Mouse (Mus musculus) liver, embryonic 13.5 days (tissue): ENCODE data around the gene Asxl1. TPM values are rescaled to one million over a fixed set of nuclear protein-coding genes. Genes with fewer than 3 reads are reported as not detected.

Source experiments
- ATAC-seq: fragments of 200-750 bp; cut with Nextera tagmentation; 2 replicates; pipeline ENCODE4 v1.8.0; 2017; ENCODE audit warnings: low read depth, mild to moderate bottlenecking, moderate number of reproducible peaks, moderate library complexity
- DNase-seq: peaks from one replicate; pipeline ENCODE4 v3.0.0; 2022
- H3K27ac ChIP-seq: fragments of 300-500 bp; sonication (generic); 2 replicates; pipeline ENCODE4 v1.5.1; 2015; ENCODE audit warnings: moderate library complexity, mild to moderate bottlenecking, inconsistent platforms
- H3K27me3 ChIP-seq: fragments of 300-500 bp; sonication (generic); 2 replicates; pipeline ENCODE4 v1.6.1; 2015; ENCODE audit warnings: mild to moderate bottlenecking, inconsistent platforms
- H3K36me3 ChIP-seq: fragments of 300-500 bp; sonication (generic); 2 replicates; pipeline ENCODE4 v1.6.1; 2015; ENCODE audit warnings: mild to moderate bottlenecking, inconsistent platforms
- H3K4me1 ChIP-seq: fragments of 300-500 bp; sonication (generic); replicated peaks from 2 replicates; pipeline ENCODE4 v1.6.1; 2015; ENCODE audit warnings: inconsistent platforms
- H3K4me2 ChIP-seq: fragments of 300-500 bp; sonication (generic); 2 replicates; pipeline ENCODE4 v1.6.1; 2015; ENCODE audit warnings: inconsistent platforms, mild to moderate bottlenecking, moderate library complexity
- H3K4me3 ChIP-seq: fragments of 300-500 bp; sonication (generic); replicated peaks from 2 replicates; pipeline ENCODE4 v1.5.1; 2015; ENCODE audit warnings: mild to moderate bottlenecking, inconsistent platforms
- H3K9ac ChIP-seq: fragments of 300-500 bp; sonication (generic); 2 replicates; pipeline ENCODE4 v1.6.1; 2015; ENCODE audit warnings: mild to moderate bottlenecking, inconsistent platforms
- H3K9me3 ChIP-seq: fragments of 300-500 bp; sonication (generic); replicated peaks from 2 replicates; pipeline ENCODE4 v1.6.1; 2016; ENCODE audit warnings: inconsistent platforms
- WGBS: fragments of 180-500 bp; shearing (Covaris S2); methylation state at CpG from one replicate; pipeline ENCODE4 v1.1.7; 2015; ENCODE audit not compliant: insufficient replicate concordance; 5-methylcytosine and 5-hydroxymethylcytosine counted together
- polyA plus RNA-seq: library from polyadenylated mRNA; unstranded; fragments of >200 nt; fragmentation: Nextera tagmentation; extraction: Ambion mirVana; gene quantifications from 2 replicates; pipeline ENCODE4 v1.2.1, GENCODE M21; 2015

Asxl1 gene
- polyA plus RNA-seq, 1 experiment from 2014 or later: 5.9 TPM

GRCm38 (mm10) chr2:153375380-153375779 lies 29.8 kb downstream of the Asxl1 start:
- H3K27ac ChIP-seq: no peak overlapping the region
- H3K9me3 ChIP-seq: no peaks in the 10 kb centered on the region
- peaks cover 29% of the 10 kb centered on the region for H3K4me1 ChIP-seq
- H3K4me2 ChIP-seq: no peak overlapping the region
- H3K36me3 ChIP-seq: peaks cover 19% of the 10 kb centered on the region; the same call in 1 of the 2 replicates
- DNase-seq: no peak
- no peak overlapping the region for H3K4me3 ChIP-seq
- no peak overlapping the region for H3K9ac ChIP-seq
- no peaks in the 10 kb centered on the region for H3K27me3 ChIP-seq
- 86% methylated on average over 2 of the region's 2 CpGs for WGBS
- no peak for ATAC-seq

GRCm38 (mm10) chr2:153380479-153380878 lies 34.9 kb downstream of the Asxl1 start:
- WGBS: 55% methylated on average over 1 of the region's 1 CpGs
- DNase-seq (no peak), ATAC-seq (peak; percentile 59; the same call in 1 of the 2 replicates)
- H3K9me3 ChIP-seq: no peaks in the 10 kb centered on the region
- peaks cover 16% of the 10 kb centered on the region for H3K4me1 ChIP-seq
- peaks cover 48% of the 10 kb centered on the region for H3K36me3 ChIP-seq
- no peak overlapping the region for H3K9ac ChIP-seq
- H3K4me3 ChIP-seq: no peak overlapping the region
- H3K4me2 ChIP-seq: no peak overlapping the region
- H3K27ac ChIP-seq: no peak overlapping the region
- H3K27me3 ChIP-seq: no peaks in the 10 kb centered on the region

GRCm38 (mm10) chr2:153389831-153390230 lies 44.2 kb downstream of the Asxl1 start:
- DNase-seq (no peak), ATAC-seq (peak; percentile 66)
- 42% methylated on average over 2 of the region's 2 CpGs for WGBS
- Histone ChIP-seq H3K4me1 (peaks cover 21% of the 10 kb centered on the region), H3K9me3 (no peaks in the 10 kb centered on the region), H3K36me3 (peaks cover 78% of the 10 kb centered on the region), H3K4me2 (no peak overlapping the region), H3K27ac (0 out of 2 replicates have a peak overlapping the region, but pooled peaks have one; percentile 8), H3K9ac (no peak overlapping the region), H3K27me3 (no peaks in the 10 kb centered on the region), H3K4me3 (no peak overlapping the region)

- Histone ChIP-seq H3K27ac (no peak overlapping the region), H3K9ac (no peak overlapping the region), H3K36me3 (peaks cover 87% of the 10 kb centered on the region), H3K4me1 (peaks cover 21% of the 10 kb centered on the region), H3K4me2 (no peak overlapping the region), H3K9me3 (no peaks in the 10 kb centered on the region), H3K4me3 (no peak overlapping the region), H3K27me3 (no peaks in the 10 kb centered on the region)
- ATAC-seq (no peak), DNase-seq (no peak)
- WGBS: 94% methylated on average over 10 of the region's 10 CpGs
Measured at GRCm38 (mm10) chr2:153393045-153393444, 47.4 kb downstream of the Asxl1 start.

- 85% methylated on average over 11 of the region's 11 CpGs for WGBS
- Histone ChIP-seq H3K4me1 (0 out of 2 replicates have a peak, but pooled peaks cover 3% of the 10 kb centered on the region), H3K4me3 (no peak overlapping the region), H3K9ac (no peak overlapping the region), H3K9me3 (no peaks in the 10 kb centered on the region), H3K27ac (no peak overlapping the region), H3K36me3 (peaks cover 97% of the 10 kb centered on the region), H3K4me2 (no peak overlapping the region), H3K27me3 (no peaks in the 10 kb centered on the region)
- no peak for DNase-seq
- no peak for ATAC-seq
Measured at GRCm38 (mm10) chr2:153397790-153398515, 52.3 kb downstream of the Asxl1 start.

- Histone ChIP-seq H3K36me3 (peaks cover 87% of the 10 kb centered on the region), H3K4me2 (no peak overlapping the region), H3K9me3 (no peaks in the 10 kb centered on the region), H3K4me3 (no peak overlapping the region), H3K27me3 (no peaks in the 10 kb centered on the region), H3K9ac (no peak overlapping the region), H3K4me1 (peaks cover 4% of the 10 kb centered on the region), H3K27ac (no peak overlapping the region)
- no peak for ATAC-seq
- 81% methylated on average over 15 of the region's 15 CpGs for WGBS
- no peak for DNase-seq
Measured at GRCm38 (mm10) chr2:153399166-153399565, 53.5 kb downstream of the Asxl1 start.

- H3K4me3 ChIP-seq: no peak overlapping the region
- H3K36me3 ChIP-seq: peaks cover 71% of the 10 kb centered on the region
- H3K9me3 ChIP-seq: no peaks in the 10 kb centered on the region
- no peak for DNase-seq
- H3K27ac ChIP-seq: no peak overlapping the region
- H3K9ac ChIP-seq: no peak overlapping the region
- 81% methylated on average over 3 of the region's 3 CpGs for WGBS
- ATAC-seq: no peak
- no peaks in the 10 kb centered on the region for H3K27me3 ChIP-seq
- no peak overlapping the region for H3K4me2 ChIP-seq
- peaks cover 10% of the 10 kb centered on the region for H3K4me1 ChIP-seq
Measured at GRCm38 (mm10) chr2:153404062-153404461, 58.4 kb downstream of the Asxl1 start.

- Histone ChIP-seq H3K9me3 (no peaks in the 10 kb centered on the region), H3K4me3 (no peak overlapping the region), H3K27me3 (no peaks in the 10 kb centered on the region), H3K4me2 (no peak overlapping the region), H3K36me3 (peaks cover 71% of the 10 kb centered on the region), H3K9ac (no peak overlapping the region), H3K27ac (no peak overlapping the region), H3K4me1 (peaks cover 15% of the 10 kb centered on the region)
- ATAC-seq (no peak), DNase-seq (no peak)
- 72% methylated on average over 3 of the region's 3 CpGs for WGBS
Measured at GRCm38 (mm10) chr2:153404882-153405281, 59.3 kb downstream of the Asxl1 start.

- Histone ChIP-seq H3K27me3 (no peaks in the 10 kb centered on the region), H3K4me3 (no peak overlapping the region), H3K4me1 (peaks cover 33% of the 10 kb centered on the region), H3K9ac (no peak overlapping the region), H3K36me3 (peaks cover 71% of the 10 kb centered on the region), H3K4me2 (no peak overlapping the region), H3K27ac (no peak overlapping the region), H3K9me3 (no peaks in the 10 kb centered on the region)
- 76% methylated on average over 6 of the region's 6 CpGs for WGBS
- ATAC-seq (no peak), DNase-seq (no peak)
Measured at GRCm38 (mm10) chr2:153406882-153407281, 61.3 kb downstream of the Asxl1 start.

- H3K4me1 ChIP-seq: peaks cover 31% of the 10 kb centered on the region
- H3K36me3 ChIP-seq: peaks cover 84% of the 10 kb centered on the region
- DNase-seq (no peak), ATAC-seq (no peak)
- WGBS: 80% methylated on average over 3 of the region's 3 CpGs
- no peak overlapping the region for H3K4me3 ChIP-seq
- no peak overlapping the region for H3K4me2 ChIP-seq
- H3K27ac ChIP-seq: no peak overlapping the region
- no peaks in the 10 kb centered on the region for H3K9me3 ChIP-seq
- no peak overlapping the region for H3K9ac ChIP-seq
- no peaks in the 10 kb centered on the region for H3K27me3 ChIP-seq
Measured at GRCm38 (mm10) chr2:153408971-153409370, 63.3 kb downstream of the Asxl1 start.

GRCm38 (mm10) chr2:153411557-153411956 lies 65.9 kb downstream of the Asxl1 start:
- ATAC-seq (no peak; the same call in 1 of the 2 replicates), DNase-seq (no peak)
- no peak overlapping the region for H3K4me2 ChIP-seq
- H3K4me3 ChIP-seq: no peak overlapping the region
- 63% methylated on average over 9 of the region's 9 CpGs for WGBS
- H3K9ac ChIP-seq: no peak overlapping the region
- no peaks in the 10 kb centered on the region for H3K9me3 ChIP-seq
- H3K27ac ChIP-seq: no peak overlapping the region
- H3K36me3 ChIP-seq: peaks cover 97% of the 10 kb centered on the region
- no peaks in the 10 kb centered on the region for H3K27me3 ChIP-seq
- H3K4me1 ChIP-seq: peaks cover 24% of the 10 kb centered on the region

- DNase-seq: no peak
- 79% methylated on average over 6 of the region's 6 CpGs for WGBS
- H3K27ac ChIP-seq: no peak overlapping the region
- no peak overlapping the region for H3K4me2 ChIP-seq
- H3K36me3 ChIP-seq: peaks cover 98% of the 10 kb centered on the region
- H3K4me1 ChIP-seq: peaks cover 24% of the 10 kb centered on the region
- no peak overlapping the region for H3K4me3 ChIP-seq
- no peaks in the 10 kb centered on the region for H3K27me3 ChIP-seq
- H3K9me3 ChIP-seq: no peaks in the 10 kb centered on the region
- H3K9ac ChIP-seq: no peak overlapping the region
- no peak for ATAC-seq
Measured at GRCm38 (mm10) chr2:153412563-153412962, 66.9 kb downstream of the Asxl1 start.
